Mouse (Mus musculus): ENCODE results near the gene Taok2.

DNA sequence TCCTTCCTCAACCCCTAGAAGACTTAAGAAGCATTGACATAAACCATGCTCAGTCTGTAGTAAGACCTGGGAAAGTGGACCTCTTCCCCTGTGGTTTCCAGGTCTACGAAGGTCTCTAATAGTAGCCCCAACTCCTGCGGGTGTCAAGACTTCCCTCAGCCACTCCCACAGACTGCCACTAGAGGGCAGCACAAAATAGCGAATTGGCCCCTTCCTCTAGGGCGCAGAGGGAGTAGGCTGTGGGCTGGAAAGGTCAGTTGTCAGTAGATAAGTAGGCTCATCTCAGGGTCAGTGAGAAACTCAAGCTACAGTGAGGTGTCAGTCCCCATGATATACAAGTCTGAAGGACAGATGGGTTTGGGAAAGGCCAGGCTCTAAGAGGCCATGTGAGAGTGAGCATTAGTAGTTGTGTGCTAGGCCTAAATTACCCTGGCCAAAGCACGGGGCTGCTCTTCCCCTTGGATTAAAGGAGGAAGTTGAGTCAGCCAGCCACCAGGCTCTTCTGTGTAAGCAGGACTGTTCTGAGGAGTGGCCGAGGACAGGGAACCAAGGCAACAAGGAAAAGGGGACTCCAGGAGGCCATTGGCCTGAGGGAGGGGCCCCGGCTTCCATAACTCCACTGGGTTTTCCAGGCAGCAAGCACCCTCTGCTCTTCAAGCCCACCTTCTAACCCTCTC, 62.5 kb downstream of the Taok2 start:
- TF ChIP-seq CTCF (IDR thresholded peaks at IDR 0.05; ENCODE audit: extremely low read depth, insufficient read depth, insufficient read length, insufficient replicate concordance) (peak; percentile 90; the same call in 1 of the 2 replicates), POLR2A (IDR thresholded peaks at IDR 0.05; ENCODE audit: low read depth, low read length) (no peak)
